Mouse (Mus musculus) C2C12 (cell line): ENCODE data around the gene Tm7sf2. TPM values are rescaled to one million over a fixed set of nuclear protein-coding genes. Genes with fewer than 3 reads are reported as not detected.

Experiments used
- H3K27me3 ChIP-seq: one replicate; pipeline ENCODE4 v1.6.1; 2011; ENCODE audit not compliant: control insufficient read depth, insufficient read depth, insufficient read length
- H3K36me3 ChIP-seq: one replicate; pipeline ENCODE4 v1.6.1; 2011; ENCODE audit not compliant: control insufficient read depth, insufficient read depth
- H3K4me3 ChIP-seq: one replicate; pipeline ENCODE4 v1.5.1; 2011; ENCODE audit warnings: mild to moderate bottlenecking, control low read depth; ENCODE audit not compliant: poor library complexity, insufficient read depth, severe bottlenecking
- H3K79me2 ChIP-seq: one replicate; pipeline ENCODE4 v1.6.1; 2011; ENCODE audit not compliant: control insufficient read depth, insufficient read depth
- H3K79me3 ChIP-seq: one replicate; pipeline ENCODE4 v1.6.1; 2011; ENCODE audit warnings: low read depth, control low read depth
- H3ac ChIP-seq: one replicate; pipeline ENCODE3; 2011; ENCODE audit warnings: low read depth; ENCODE audit not compliant: control insufficient read depth, insufficient read length
- CEBPB ChIP-seq: IDR thresholded peaks from one replicate; pipeline ENCODE4 v1.6.1; 2011; ENCODE audit warnings: low read depth, mild to moderate bottlenecking, control low read depth, moderate library complexity
- CTCF ChIP-seq: IDR thresholded peaks from one replicate; pipeline ENCODE4 v1.5.1; 2011; ENCODE audit not compliant: control insufficient read depth, insufficient read depth, insufficient read length
- FOSL1 ChIP-seq: IDR thresholded peaks from one replicate; pipeline ENCODE4 v1.8.0; 2011; ENCODE audit warnings: mild to moderate bottlenecking, low read length; ENCODE audit not compliant: poor library complexity, insufficient read depth, severe bottlenecking
- MAX ChIP-seq: IDR thresholded peaks from one replicate; pipeline ENCODE4 v1.6.1; 2011; ENCODE audit warnings: mild to moderate bottlenecking, control low read depth
- MYOD1 ChIP-seq: IDR thresholded peaks from one replicate; pipeline ENCODE4 v1.6.1; 2011; ENCODE audit warnings: low read depth; ENCODE audit not compliant: control insufficient read depth, insufficient read length
- MYOG ChIP-seq: IDR thresholded peaks from one replicate; pipeline ENCODE4 v1.6.1; 2011; ENCODE audit not compliant: control insufficient read depth, insufficient read length; ENCODE audit errors: extremely low read depth
- USF1 ChIP-seq: IDR thresholded peaks from one replicate; pipeline ENCODE4 v1.6.1; 2011; ENCODE audit warnings: low read depth, mild to moderate bottlenecking, control low read depth, moderate library complexity
- polyA plus RNA-seq: library from polyadenylated mRNA; unstranded; fragments of >200 nt; fragmentation: generic; extraction: Trizol; gene quantifications from one replicate; pipeline ENCODE4 v1.2.1, GENCODE M21; 2012; ENCODE audit warnings: missing spikeins

Tm7sf2 gene
- polyA plus RNA-seq, 1 experiment, result 14.7 TPM

- Histone ChIP-seq H3K4me3 (peak overlapping the region; percentile 98), H3K36me3 (peaks cover 54% of the 10 kb centered on the region), H3K27me3 (no peaks in the 10 kb centered on the region), H3K79me2 (peaks cover 77% of the 10 kb centered on the region), H3ac (peak overlapping the region; percentile 96), H3K79me3 (peaks cover 37% of the 10 kb centered on the region)
- no peak for TF ChIP-seq CEBPB
- no peak for TF ChIP-seq USF1
- TF ChIP-seq FOSL1, result no peak
- no peak for TF ChIP-seq MAX
- no peak for TF ChIP-seq MYOG
- TF ChIP-seq CTCF, result no peak
- TF ChIP-seq MYOD1, result no peak
Measured at GRCm38 (mm10) chr19:6085417-6085879, 17.3 kb upstream of the Tm7sf2 start.

- Histone ChIP-seq H3ac (peak within 1 kb of the TSS; percentile 96), H3K4me3 (peak within 1 kb of the TSS; percentile 98), H3K79me2 (peaks cover 70% of the 10 kb centered on the region), H3K36me3 (peaks cover 49% of the 10 kb centered on the region), H3K79me3 (peaks cover 36% of the 10 kb centered on the region), H3K27me3 (no peaks in the 10 kb centered on the region)
- TF ChIP-seq MYOD1, result no peak
- peak; percentile 60 for TF ChIP-seq MAX
- no peak for TF ChIP-seq FOSL1
- TF ChIP-seq CEBPB, result no peak
- no peak for TF ChIP-seq USF1
- no peak for TF ChIP-seq CTCF
Measured at GRCm38 (mm10) chr19:6084478-6085248, 16.5 kb upstream of the Tm7sf2 start, which contains the start of the genes Zfpl1 and Cdca5. Gene Zfpl1, minus strand, starts transcription at chr19:6084956. Gene Cdca5, plus strand, starts transcription at chr19:6084983.

GRCm38 (mm10) chr19:6082156-6082555, 14.0 kb upstream of the Tm7sf2 start, which contains the start of gene Gm28374:
Gene Gm28374, minus strand, starts transcription at chr19:6082256.
- TF ChIP-seq USF1 (no peak), CTCF (no peak), MAX (no peak), CEBPB (no peak), MYOD1 (no peak), FOSL1 (no peak), MYOG (no peak)
- Histone ChIP-seq H3K27me3 (no peaks in the 10 kb centered on the region), H3K4me3 (no peak within 1 kb of the TSS), H3K36me3 (peaks cover 30% of the 10 kb centered on the region), H3ac (no peak within 1 kb of the TSS), H3K79me2 (peaks cover 45% of the 10 kb centered on the region), H3K79me3 (peaks cover 27% of the 10 kb centered on the region)

- Histone ChIP-seq H3K36me3 (peaks cover 19% of the 10 kb centered on the region), H3ac (no peak within 1 kb of the TSS), H3K4me3 (no peak within 1 kb of the TSS), H3K27me3 (no peaks in the 10 kb centered on the region), H3K79me2 (peaks cover 41% of the 10 kb centered on the region), H3K79me3 (peaks cover 24% of the 10 kb centered on the region)
- TF ChIP-seq MAX (no peak), USF1 (no peak), MYOG (no peak), CEBPB (no peak), FOSL1 (no peak), MYOD1 (no peak), CTCF (no peak)
Measured at GRCm38 (mm10) chr19:6079983-6080480, 11.9 kb upstream of the Tm7sf2 start, which contains the start of gene Tmem262. Gene Tmem262, plus strand, starts transcription at chr19:6080033.

- H3K27me3 ChIP-seq, result no peaks in the 10 kb centered on the region
- peaks cover 7% of the 10 kb centered on the region for H3K79me3 ChIP-seq
- peaks cover 28% of the 10 kb centered on the region for H3K79me2 ChIP-seq
- TF ChIP-seq MYOD1 (peak; percentile 37), CEBPB (no peak), CTCF (no peak), USF1 (no peak), MAX (peak; percentile 88), FOSL1 (no peak), MYOG (no peak)
- peaks cover 14% of the 10 kb centered on the region for H3K36me3 ChIP-seq
- peak within 1 kb of the TSS; percentile 87 for H3ac ChIP-seq
- peak within 1 kb of the TSS; percentile 83 for H3K4me3 ChIP-seq
Measured at GRCm38 (mm10) chr19:6076564-6077393, 8.6 kb upstream of the Tm7sf2 start, which contains the start of gene Vps51. Gene Vps51, minus strand, starts transcription at chr19:6077231.
